Mouse (Mus musculus) liver (tissue): ENCODE results near the gene Pcyox1.
"Not testable (repeated sequence)": the region's sequence is repeated elsewhere in the genome, so short reads cannot be mapped to it uniquely, and the experiment has no call there.

Experiments
- DNase-seq: peaks from one replicate; pipeline ENCODE4 v3.0.0-alpha.2; 2020; ENCODE audit warnings: mixed read lengths

Gene Pcyox1

DNA sequence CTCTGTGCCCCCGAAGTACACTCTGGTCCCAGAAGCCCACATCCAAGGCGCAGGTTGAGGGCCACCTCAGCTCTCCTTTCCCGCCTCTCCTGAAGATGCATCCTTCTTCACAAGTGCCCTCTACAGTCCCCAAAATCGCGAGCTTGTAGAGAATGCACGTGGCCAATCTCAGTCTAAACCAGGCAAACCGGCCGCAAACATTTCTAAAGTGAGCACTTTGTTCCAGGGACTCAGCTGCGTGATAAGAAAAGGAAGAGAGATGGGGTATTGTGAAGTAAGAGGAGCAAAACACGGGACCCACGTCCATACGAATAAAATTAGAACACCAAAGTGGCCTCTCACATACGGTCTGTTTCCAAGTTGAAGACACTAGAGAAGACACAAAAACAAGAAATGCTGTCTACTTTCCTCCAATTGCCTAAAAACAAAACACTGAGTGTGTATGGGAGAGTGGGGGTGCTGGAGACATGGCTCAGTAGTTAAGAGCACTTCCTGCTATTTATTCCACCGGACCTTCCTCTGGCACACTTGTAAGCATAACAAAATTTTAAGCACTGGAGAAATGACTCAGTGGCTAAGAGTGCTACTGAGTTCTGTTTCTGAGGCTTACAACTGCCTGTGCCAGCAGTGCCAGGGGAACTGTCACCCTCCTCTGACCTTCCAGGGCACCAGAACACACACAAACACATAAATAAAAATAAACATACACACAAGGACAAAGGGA is 465 bp upstream of the Pcyox1 start:
- DNase-seq, result no peak

DNA sequence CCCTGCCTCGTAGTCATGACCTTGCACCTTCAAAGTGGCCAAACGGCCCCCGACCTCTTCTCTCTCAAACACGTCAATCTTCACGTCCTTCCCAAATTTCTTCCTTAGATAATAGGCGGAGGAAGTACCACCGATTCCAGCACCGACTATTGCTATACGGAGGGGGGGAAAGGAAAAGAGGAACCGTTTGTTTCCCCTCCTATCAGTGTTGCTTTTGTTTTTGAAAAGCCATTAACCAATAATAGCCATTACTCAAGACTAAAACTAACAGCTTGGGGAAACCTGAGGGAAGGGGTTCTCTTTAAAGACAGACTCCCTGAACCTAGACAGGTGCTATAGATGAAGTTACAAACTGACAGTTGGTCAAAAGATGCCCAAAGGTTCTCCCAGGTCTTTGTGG is 985 bp downstream of the Pcyox1 start:
- DNase-seq, result no peak

DNA sequence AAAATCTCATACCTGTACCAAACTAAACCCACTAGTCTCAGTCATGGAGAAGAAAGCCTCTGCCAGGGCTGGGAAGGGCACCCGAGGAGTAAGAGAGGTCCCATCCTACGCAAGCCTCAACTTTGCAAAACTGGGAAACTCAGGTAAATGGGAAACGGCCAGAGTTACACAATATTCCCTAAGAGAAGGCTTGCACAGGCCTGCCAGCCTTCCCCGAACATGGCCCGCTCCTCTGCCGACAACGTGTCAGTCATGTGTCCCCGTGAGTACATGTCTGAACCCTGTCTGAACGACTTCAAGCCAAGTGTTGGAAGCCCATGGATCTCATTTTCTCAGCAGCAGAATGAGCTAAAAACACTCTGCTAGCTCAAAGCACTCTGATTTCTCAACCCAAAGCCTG is 1.9 kb downstream of the Pcyox1 start:
- no peak for DNase-seq

DNA sequence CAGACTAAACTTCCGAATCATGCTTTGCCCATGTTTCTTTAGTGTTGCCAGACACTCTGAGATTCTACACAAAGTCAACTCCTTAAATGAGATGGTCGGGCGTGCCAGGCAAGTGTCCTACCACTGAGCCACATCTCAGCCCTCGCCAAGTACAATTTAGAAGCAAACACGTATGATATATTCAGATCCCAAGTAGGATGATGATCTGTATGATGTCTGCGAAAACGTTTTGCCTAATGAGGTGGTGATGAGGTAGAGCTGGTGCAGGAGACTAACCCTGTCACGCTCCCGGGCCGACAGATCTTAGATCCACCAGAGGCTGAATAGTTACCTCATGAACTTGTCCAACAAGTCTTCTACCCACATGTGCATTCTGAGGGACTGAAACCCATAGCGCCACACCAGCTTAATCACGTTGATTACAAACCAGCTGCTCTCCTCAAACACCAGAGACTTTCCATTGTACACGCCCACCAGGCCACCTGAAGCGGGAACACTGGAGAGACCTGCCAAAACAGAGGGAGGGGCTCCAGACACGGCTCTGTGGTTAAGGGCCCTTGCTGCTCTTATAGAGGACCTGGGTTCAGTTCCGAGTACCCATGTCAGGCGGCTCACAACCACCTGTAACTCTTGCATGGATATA is 2.8 kb downstream of the Pcyox1 start:
- DNase-seq, result no peak

DNA sequence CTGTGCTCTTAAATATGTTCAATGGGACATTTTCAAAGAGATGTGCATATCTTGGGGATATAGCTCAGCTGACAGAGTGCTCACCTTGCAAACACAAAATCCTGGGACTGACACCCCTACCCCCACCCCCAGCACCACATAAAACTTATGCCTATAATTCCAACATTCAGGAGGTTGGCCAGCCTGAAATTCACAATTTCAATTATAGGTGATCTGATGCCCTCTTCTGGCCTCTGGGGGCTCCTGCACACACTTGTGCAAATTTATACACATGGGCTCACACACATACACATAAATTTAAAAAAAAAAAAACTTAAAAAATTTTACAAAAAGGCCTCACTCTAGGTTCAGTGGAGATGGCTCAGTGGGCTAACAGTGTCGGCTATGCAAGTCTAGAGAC is 3.8 kb downstream of the Pcyox1 start:
- DNase-seq, result no peak

DNA sequence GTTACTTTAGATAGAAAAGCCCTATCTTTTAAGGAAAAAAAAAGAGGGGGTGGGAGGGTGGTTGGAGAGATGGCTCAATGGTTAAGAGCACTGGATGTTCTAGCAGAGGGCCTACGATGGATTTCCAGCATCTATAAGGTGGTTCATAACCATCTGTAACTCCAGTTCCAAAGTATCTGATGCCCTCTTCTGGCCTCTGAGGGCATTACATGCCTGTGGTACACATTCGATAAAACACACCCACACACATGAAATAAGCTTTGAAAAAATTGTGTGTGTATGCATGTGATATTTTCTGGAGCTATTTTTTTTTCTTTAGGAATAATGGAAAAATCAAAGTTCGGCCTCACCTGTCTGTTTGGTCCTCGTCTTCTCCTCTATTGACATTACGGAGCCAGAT is 5.6 kb downstream of the Pcyox1 start:
- DNase-seq, result peak; percentile 27

DNA sequence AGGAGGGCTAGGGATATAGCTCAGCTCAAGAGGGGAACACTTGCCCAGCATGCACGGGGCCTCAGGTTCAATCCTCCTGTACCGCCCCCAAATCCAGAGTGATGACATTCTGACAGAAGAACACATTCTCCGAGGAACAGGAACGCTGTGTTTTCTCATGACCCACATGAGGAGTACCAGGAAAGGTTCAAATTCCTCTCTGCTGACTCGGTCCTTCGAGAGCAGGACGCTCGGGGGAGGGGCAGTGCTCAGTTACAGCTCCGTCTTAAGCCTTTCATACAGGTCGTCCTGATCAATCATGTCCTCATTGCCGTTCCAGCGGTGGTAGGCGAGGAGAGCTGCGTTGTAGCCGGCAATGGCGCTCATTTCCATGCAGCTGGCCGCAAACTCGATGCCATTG is 8.5 kb downstream of the Pcyox1 start:
- no peak for DNase-seq

DNA sequence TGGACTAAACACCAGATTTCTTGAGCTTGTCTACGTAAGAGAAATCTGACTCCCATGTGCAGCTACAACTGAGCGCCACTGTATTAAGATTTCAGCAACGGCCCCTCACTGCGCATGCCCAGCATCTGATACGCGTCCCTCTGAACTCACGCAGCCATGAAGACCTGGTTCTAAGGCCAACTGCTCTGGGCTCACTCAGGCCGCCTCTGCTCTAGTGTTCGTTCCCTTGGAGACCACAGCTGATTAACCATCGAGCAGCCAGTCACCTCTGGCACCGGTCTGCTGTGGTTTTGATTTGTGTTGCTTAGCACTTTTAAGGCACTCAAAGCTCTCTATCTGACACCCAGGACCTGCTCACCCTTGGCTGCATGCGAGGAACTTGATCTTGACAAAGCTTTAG is 9.6 kb downstream of the Pcyox1 start:
- no peak for DNase-seq

GRCm38 (mm10) chr6:86385362-86386104 is 11.4 kb downstream of the Pcyox1 start:
- DNase-seq, result no peak

GRCm38 (mm10) chr6:86384692-86385091 is 12.3 kb downstream of the Pcyox1 start:
- DNase-seq, result no peak

- DNase-seq, result peak; percentile 23
These were observed 13.6 kb downstream of the Pcyox1 start for GRCm38 (mm10) chr6:86383370-86383769.

- DNase-seq, result no peak
These were observed 14.4 kb downstream of the Pcyox1 start for GRCm38 (mm10) chr6:86382551-86382950.

GRCm38 (mm10) chr6:86380112-86380511 is 16.8 kb downstream of the Pcyox1 start:
- DNase-seq, result not testable (repeated sequence)

DNA sequence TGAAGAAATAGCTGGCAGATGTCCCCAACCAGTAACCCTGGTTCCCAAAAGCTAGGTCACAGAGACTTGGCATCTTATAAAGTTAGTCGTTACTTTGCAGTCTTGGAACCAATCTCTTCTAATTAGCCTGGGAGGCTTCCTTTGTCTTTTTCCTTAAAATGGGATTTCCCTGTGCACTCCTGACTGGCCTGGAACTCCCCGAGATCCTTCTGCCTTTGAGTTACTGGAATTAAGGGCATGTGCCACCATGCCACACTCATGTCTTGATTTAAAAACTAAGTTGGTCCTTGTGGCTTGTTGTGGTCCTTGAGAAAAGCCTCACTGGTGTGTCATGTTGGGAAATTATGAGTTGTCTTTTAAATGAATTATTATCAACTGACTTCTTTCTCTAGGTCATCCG is 18.6 kb downstream of the Pcyox1 start:
- no peak for DNase-seq

- no peak for DNase-seq
These were observed 23.4 kb downstream of the Pcyox1 start for GRCm38 (mm10) chr6:86373556-86373955.

DNA sequence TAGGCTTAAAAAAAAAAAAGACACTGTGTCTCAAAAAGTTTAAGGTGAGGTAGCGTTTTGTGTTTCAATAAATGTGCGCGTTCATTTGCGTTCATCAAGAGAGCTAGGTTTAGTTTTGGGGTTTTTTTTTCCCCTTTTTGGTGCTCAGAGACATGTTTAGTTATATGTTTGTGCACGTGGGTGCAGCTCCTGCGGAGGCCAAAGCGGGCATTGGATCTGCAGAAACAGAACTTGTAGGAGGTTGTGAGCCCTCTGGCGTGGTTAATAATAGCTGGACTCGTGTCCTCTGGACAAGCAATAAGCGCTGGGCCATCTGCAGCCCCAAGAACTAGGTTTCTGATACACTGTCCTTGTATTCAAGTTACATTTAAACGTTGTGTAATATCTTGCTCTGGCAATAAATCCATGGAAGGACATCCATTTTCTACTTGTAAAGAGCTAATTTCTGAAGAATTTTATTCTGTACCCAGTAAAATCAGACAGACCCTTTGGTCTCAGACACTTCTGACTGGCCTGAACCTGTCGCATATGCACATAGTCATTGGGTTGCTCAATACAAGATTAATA is 24.9 kb downstream of the Pcyox1 start:
- no peak for DNase-seq

- peak; percentile 94 for DNase-seq
These were observed 25.5 kb downstream of the Pcyox1 start for GRCm38 (mm10) chr6:86371340-86371911.

DNA sequence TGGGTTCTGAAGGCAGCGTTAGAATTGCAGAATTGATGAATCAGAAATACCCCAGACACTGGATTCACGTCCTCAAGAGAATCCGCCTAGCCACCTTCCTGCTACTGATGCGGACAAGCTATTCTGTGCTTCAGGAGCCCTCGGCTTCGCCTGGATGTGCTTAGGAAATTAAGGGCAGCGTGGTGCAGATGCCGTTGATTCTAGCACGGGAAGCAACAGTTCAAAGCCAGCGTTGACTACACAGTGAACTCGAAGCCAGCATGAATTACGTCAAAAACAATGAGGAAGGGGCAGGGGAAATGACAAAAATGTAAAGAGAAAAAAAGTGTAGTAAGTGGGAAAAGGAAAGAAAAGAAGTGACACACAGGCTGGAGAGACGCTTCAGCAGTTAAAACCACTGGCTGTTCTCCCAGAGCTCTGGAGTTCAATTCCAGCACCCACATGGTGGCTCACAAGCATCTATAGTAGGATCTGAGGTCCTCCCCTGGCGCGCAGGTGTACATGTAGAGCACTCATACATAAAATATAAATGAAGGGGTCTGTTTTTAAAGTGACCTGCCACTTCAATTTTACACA is 26.1 kb downstream of the Pcyox1 start, which contains the start of gene Snrpg:
Gene Snrpg, plus strand, starts transcription at position 541 of the 576 bp plus-strand sequence.
- no peak for DNase-seq

DNA sequence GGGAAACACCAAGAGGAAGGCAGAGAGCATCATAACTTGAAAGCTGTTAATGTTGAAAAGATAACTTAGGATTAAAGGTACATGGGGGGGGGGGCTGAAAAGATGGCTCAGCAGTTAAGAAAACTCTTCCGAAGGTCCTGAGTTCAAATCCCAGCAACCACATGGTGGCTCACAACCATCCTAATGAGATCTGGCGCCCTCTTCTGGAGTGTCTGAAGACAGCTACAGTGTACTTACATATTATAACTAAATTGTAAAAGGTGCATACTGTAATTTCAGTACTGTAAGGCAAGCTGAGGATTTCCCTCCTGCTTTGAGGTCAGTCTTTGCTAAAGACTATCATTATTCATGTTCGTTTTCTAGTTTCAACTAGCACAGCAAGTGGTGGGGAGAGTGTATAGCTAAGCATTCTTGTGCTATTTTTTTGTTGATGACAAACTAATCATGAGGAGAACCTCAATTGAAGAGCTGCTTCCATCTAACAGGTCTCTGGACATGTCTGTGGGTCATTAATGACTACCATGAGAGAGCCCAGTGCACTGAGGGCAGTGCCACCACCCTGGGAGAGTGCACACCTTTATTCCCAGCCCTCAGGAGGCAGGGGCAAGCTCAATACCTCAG is 26.8 kb downstream of the Pcyox1 start:
- peak; percentile 53 for DNase-seq

- DNase-seq, result no peak
These were observed 28.5 kb downstream of the Pcyox1 start for GRCm38 (mm10) chr6:86368479-86368878.

DNA sequence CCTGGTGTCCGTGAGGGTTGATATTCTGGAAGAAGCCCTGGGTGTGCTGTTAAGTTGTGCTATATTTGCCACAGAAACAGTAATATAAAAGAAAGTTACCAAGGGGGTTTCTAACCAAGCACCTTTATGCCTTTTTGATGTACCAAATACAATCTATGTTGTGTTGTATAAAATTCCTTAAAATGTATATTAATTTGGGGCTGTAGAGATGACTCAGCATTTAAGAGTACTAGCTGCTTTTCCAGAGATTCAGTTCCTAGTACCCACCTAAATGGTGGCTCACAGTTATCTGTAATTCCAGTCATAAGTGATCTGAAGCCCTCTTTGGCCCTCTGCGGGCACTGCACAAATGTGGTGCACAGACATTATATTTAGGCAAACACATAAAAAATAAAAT is 30.1 kb downstream of the Pcyox1 start:
- DNase-seq, result no peak

DNA sequence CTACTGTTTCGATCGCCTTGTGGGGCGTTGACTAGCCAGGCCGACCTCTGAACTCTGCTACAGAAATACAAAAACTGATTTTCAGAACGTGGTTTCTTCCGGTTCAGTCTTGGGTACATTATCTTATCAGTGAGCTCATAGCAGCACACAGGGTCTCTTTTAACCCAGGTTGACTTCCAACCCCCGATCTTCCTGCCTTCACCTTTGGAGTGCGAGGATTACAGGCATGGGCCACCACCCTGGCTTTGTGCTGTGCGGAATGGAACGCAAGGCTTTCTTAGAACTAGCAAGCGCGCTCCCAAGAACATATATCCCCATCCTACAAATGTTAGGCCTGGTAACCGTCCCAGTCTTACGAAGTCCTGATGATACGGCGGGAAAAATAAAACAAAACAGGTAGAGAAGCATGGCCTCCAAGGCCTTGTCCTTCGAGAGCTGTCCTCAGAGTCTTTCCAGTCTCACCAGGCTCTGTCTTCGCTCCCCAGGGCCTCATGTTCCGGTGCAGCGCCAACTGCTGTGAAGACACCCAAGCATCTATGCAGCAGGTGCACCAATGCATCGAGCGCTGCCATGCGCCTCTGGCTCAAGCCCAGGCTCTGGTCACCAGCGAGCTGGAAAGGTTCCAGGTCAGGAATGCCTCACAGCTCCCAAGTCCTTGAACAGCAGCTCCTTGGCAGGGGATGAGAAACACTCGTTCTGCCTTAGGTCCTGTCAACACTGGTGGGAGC is 30.7 kb downstream of the Pcyox1 start:
- peak; percentile 39 for DNase-seq
